Mouse (Mus musculus) thymus, postnatal 25 days (tissue): ENCODE results near the gene Atp2c1.

Experiments
- DNase-seq: peaks from one replicate; pipeline ENCODE4 v3.0.0; 2022

Gene Atp2c1

GRCm38 (mm10) chr9:105362181-105362580, 164.9 kb downstream of the Atp2c1 start:
- no peak for DNase-seq
